Mouse (Mus musculus): ENCODE measurements at regions not wholly inside any gene's neighbourhood (a gene's known extent, or its start where the extent isn't known, plus 50 kb on each side); places are given as distances from the start of the nearest gene placed in this dataset.

GRCm38 (mm10) chr6:84436716-84437115 lies 157.0 kb downstream of the Cyp26b1 start:
- CTCF ChIA-PET, result no interaction called here

- CTCF ChIA-PET, result no interaction called here
Observed at GRCm38 (mm10) chr6:84434532-84434931, 159.2 kb downstream of the Cyp26b1 start.

- CTCF ChIA-PET, result no interaction called here
Observed at GRCm38 (mm10) chr6:84431622-84431955, 162.1 kb downstream of the Cyp26b1 start.

GRCm38 (mm10) chr6:84430925-84431621 lies 162.6 kb downstream of the Cyp26b1 start:
- CTCF ChIA-PET, result no interaction called here

GRCm38 (mm10) chr6:84430146-84430545 lies 163.6 kb downstream of the Cyp26b1 start:
- CTCF ChIA-PET, result no interaction called here

- CTCF ChIA-PET, result no interaction called here
Observed at GRCm38 (mm10) chr6:84429247-84429646, 164.5 kb downstream of the Cyp26b1 start.

GRCm38 (mm10) chr6:84426691-84427090 lies 167.0 kb downstream of the Cyp26b1 start:
- CTCF ChIA-PET, result no interaction called here

GRCm38 (mm10) chr6:84425823-84426222 lies 167.9 kb downstream of the Cyp26b1 start:
- CTCF ChIA-PET, result no interaction called here

- CTCF ChIA-PET, result no interaction called here
Observed at GRCm38 (mm10) chr6:84422946-84423345, 170.8 kb downstream of the Cyp26b1 start.

GRCm38 (mm10) chr6:84419691-84420090 lies 174.0 kb downstream of the Cyp26b1 start:
- CTCF ChIA-PET, result no interaction called here

- CTCF ChIA-PET, result no interaction called here
Observed at GRCm38 (mm10) chr6:84419281-84419680, 174.4 kb downstream of the Cyp26b1 start.

- CTCF ChIA-PET, result no interaction called here
Observed at GRCm38 (mm10) chr6:84416992-84417636, 176.6 kb downstream of the Cyp26b1 start.

GRCm38 (mm10) chr6:84414400-84414799 lies 179.3 kb downstream of the Cyp26b1 start:
- CTCF ChIA-PET, result no interaction called here

GRCm38 (mm10) chr6:84409863-84410513 lies 183.7 kb downstream of the Cyp26b1 start:
- CTCF ChIA-PET, result no interaction called here

GRCm38 (mm10) chr6:84408513-84408912 lies 185.2 kb downstream of the Cyp26b1 start:
- CTCF ChIA-PET, result interaction anchor here (0.5 kb wide), 1 partner anchor 503 kb away, joined by 9 read pairs; no protein-coding TSS in a partner anchor

- CTCF ChIA-PET, result no interaction called here
Observed at GRCm38 (mm10) chr6:84407773-84408172, 185.9 kb downstream of the Cyp26b1 start.

- CTCF ChIA-PET, result no interaction called here
Observed at GRCm38 (mm10) chr6:84404695-84405094, 189.0 kb downstream of the Cyp26b1 start.

GRCm38 (mm10) chr6:84402431-84402830 lies 191.3 kb downstream of the Cyp26b1 start:
- CTCF ChIA-PET, result no interaction called here

GRCm38 (mm10) chr6:84394496-84395090 lies 199.1 kb downstream of the Cyp26b1 start:
- CTCF ChIA-PET, result no interaction called here

- CTCF ChIA-PET, result no interaction called here
Observed at GRCm38 (mm10) chr6:84393519-84394231, 200.0 kb downstream of the Cyp26b1 start.

- CTCF ChIA-PET, result no interaction called here
Observed at GRCm38 (mm10) chr6:84392752-84393511, 200.8 kb downstream of the Cyp26b1 start.

Measured in spleen, embryonic (tissue).